Mouse (Mus musculus) olfactory bulb, adult 2 months (tissue): ENCODE measurements around the gene Bag6.

Experiments
- CTCF ChIP-seq: fragments of 200-500 bp; IDR thresholded peaks from 2 replicates; pipeline ENCODE4 v1.5.1; 2012; ENCODE audit warnings: low read depth, mild to moderate bottlenecking, low read length, moderate library complexity; ENCODE audit not compliant: insufficient read depth
- POLR2A ChIP-seq: fragments of 200-500 bp; IDR thresholded peaks from 2 replicates; pipeline ENCODE4 v1.6.1; 2012; ENCODE audit warnings: mild to moderate bottlenecking, low read depth, low read length, moderate library complexity; ENCODE audit not compliant: insufficient read depth

DNA sequence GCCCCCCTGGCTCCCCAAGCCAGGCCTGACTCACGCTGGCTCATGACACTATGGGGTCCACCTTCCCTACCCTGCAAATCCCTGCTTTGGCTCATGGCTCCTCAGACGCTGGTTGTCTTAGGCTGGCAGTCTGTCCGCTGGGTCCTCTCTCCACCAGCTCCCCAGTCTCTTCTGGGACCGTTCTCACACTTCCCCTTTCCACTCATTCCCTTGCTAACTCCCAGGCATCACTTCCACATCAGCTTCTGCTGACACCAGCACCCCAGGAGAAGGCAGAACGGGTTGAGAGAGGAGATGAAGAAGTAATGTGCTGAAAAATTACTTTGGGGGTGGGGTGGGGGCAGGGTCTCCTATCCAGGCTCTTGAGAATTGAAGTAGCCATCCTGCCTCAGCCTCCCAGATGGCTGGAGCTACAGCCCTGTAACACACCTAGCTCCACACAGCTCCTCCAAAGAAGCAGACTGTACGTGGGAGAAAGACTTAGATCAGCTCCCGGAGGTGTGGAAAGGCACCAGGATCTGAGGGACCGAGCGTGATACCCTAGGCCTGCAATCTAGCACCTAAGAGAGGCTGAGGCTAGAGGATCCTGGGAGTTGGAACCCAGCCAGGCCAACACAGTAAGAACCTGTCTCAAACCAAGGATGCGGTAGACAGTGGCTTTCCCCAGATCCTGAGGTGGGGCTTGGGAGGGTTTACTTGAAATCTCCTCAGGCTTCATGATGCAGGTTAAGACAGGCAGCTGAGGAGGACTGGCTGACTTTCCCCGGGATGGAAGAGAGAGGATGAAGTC lies 37.7 kb downstream of the Bag6 start:
- TF ChIP-seq POLR2A (no peak), CTCF (no peak)
